Comparison of ENCODE assay signal across 35 mouse cellular contexts in the genomic region with DNA sequence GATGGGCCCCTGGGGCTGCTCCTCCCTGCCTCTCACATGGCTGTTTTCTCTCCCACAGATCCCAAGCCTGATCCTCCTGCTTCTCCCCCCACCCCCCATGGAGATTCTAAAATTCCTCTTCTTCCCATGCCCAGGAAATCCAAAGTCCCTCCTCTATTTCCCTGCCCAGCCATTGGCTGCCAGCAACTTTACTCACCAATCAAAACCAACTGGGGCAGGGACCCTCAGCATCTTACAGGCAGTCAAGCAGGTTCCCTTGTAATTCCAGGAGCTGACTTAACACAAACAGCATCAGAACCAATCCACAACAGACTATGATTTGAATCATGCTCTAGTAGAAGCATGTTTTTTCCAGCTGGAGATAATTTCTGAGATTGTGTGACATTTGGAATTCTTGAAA.
"Had no signal": no experiment of that assay in that cellular context is flagged by ENCODE, and none has a peak within 500 bp of the region (broad histone marks: within the 10 kb centered on the region; RNA-seq: fewer than 3 reads in every experiment).

No protein-coding gene starts in this region.

- H3K4me1 ChIP-seq: heart, embryonic 10.5 days; heart, embryonic 12.5 days; heart, embryonic 13.5 days; heart, embryonic 15.5 days; hindbrain, embryonic 10.5 days; hindbrain, embryonic 12.5 days; hindbrain, embryonic 13.5 days; hindbrain, embryonic 15.5 days; intestine, embryonic 15.5 days; kidney, embryonic 15.5 days had no signal

- H3K36me3 ChIP-seq: heart, embryonic 10.5 days; heart, embryonic 12.5 days; heart, embryonic 13.5 days; heart, embryonic 15.5 days; hindbrain, embryonic 10.5 days; hindbrain, embryonic 12.5 days; hindbrain, embryonic 13.5 days; hindbrain, embryonic 15.5 days; intestine, embryonic 15.5 days; kidney, embryonic 15.5 days had no signal

- DNase-seq: heart, postnatal 10 days; heart, postnatal 14 days; heart, postnatal 36 days; heart, postnatal 4 days; kidney, adult 18-20 months; kidney, adult 2 months; kidney, adult 8-10 months; kidney, adult 9 months; kidney, postnatal 10 days; kidney, postnatal 14 days; kidney, postnatal 25 days; kidney, postnatal 36 days; kidney, postnatal 4 days; layer of hippocampus, adult 9-11 months; layer of hippocampus, postnatal 36 days had no signal

- H3K4me2 ChIP-seq: heart, embryonic 11.5 days; heart, embryonic 12.5 days; heart, embryonic 13.5 days; heart, embryonic 15.5 days; hindbrain, embryonic 12.5 days; hindbrain, embryonic 13.5 days; hindbrain, embryonic 14.5 days; hindbrain, embryonic 15.5 days; intestine, embryonic 15.5 days; kidney, embryonic 15.5 days had no signal

- H3K27me3 ChIP-seq: heart, embryonic 12.5 days; heart, embryonic 13.5 days; heart, embryonic 15.5 days; hindbrain, embryonic 12.5 days; hindbrain, embryonic 13.5 days; hindbrain, embryonic 15.5 days; intestine, embryonic 15.5 days; kidney, embryonic 15.5 days had no signal

- H3K9ac ChIP-seq: heart, embryonic 12.5 days; heart, embryonic 13.5 days; heart, embryonic 15.5 days; hindbrain, embryonic 12.5 days; hindbrain, embryonic 13.5 days; hindbrain, embryonic 14.5 days; hindbrain, embryonic 15.5 days; intestine, embryonic 15.5 days; kidney, embryonic 15.5 days had no signal

- H3K9me3 ChIP-seq: heart, embryonic 10.5 days; heart, embryonic 12.5 days; heart, embryonic 13.5 days; heart, embryonic 15.5 days; hindbrain, embryonic 10.5 days; hindbrain, embryonic 12.5 days; hindbrain, embryonic 13.5 days; hindbrain, embryonic 15.5 days; intestine, embryonic 15.5 days; kidney, embryonic 15.5 days had no signal

- H3K27ac ChIP-seq: heart, embryonic 10.5 days; heart, embryonic 13.5 days; heart, embryonic 15.5 days; hindbrain, embryonic 10.5 days; hindbrain, embryonic 12.5 days; hindbrain, embryonic 13.5 days; hindbrain, embryonic 14.5 days; hindbrain, embryonic 15.5 days; hindbrain, postnatal 0 days; intestine, embryonic 15.5 days; kidney, embryonic 15.5 days; kidney, postnatal 0 days; layer of hippocampus, adult 2 months; left cerebral cortex, adult 2 months had no signal

- ATAC-seq: hindbrain, embryonic 16.5 days; hindbrain, postnatal 0 days; inflammation-experienced regulatory T-cells, adult 6 months; intestine, embryonic 15.5 days; intestine, embryonic 16.5 days; intestine, postnatal 0 days had no signal

- H3K4me3 ChIP-seq: heart, embryonic 10.5 days; heart, embryonic 12.5 days; heart, embryonic 13.5 days; heart, embryonic 15.5 days; hindbrain, embryonic 10.5 days; hindbrain, embryonic 12.5 days; hindbrain, embryonic 13.5 days; hindbrain, embryonic 15.5 days; intestine, embryonic 15.5 days; kidney, embryonic 15.5 days; layer of hippocampus, adult 2 months; left cerebral cortex, adult 2 months had no signal
